Mouse (Mus musculus) CH12.LX (cell line): ENCODE measurements around the gene Pcgf6. TPM values are rescaled to one million over a fixed set of nuclear protein-coding genes. Genes with fewer than 3 reads are reported as not detected.

Experiments
- DNase-seq: peaks from one replicate; pipeline ENCODE4 v3.0.0-alpha.2; 2013; ENCODE audit errors: extremely low read depth
- H3K27ac ChIP-seq: 2 replicates; pipeline ENCODE4 v1.5.1; 2012; ENCODE audit warnings: low read depth, mild to moderate bottlenecking, control low read depth, moderate library complexity; ENCODE audit not compliant: insufficient read depth
- H3K27me3 ChIP-seq: replicated peaks from 2 replicates; pipeline ENCODE3; 2012; ENCODE audit warnings: inconsistent platforms
- H3K36me3 ChIP-seq, 2 experiments: replicated peaks in 1 of 2; 2 replicates each; pipeline versions ENCODE3 to v1.6.1; 2012; ENCODE audit warnings: inconsistent platforms in 1 of 2, low read length in 1 of 2, mild to moderate bottlenecking in 1 of 2, mixed read lengths in 1 of 2, moderate library complexity in 1 of 2; ENCODE audit not compliant: control insufficient read depth in 1 of 2, insufficient read depth in 1 of 2
- H3K4me1 ChIP-seq, 2 experiments: 2 replicates each; pipeline ENCODE4 v1.6.1; 2012; ENCODE audit warnings: inconsistent platforms in 1 of 2, moderate library complexity in 1 of 2; ENCODE audit not compliant: insufficient read depth in 2 of 2, control insufficient read depth in 1 of 2
- H3K4me2 ChIP-seq: 2 replicates; pipeline ENCODE4 v1.6.1; 2012; ENCODE audit warnings: low read depth, mild to moderate bottlenecking, control low read depth; ENCODE audit not compliant: poor library complexity, insufficient read depth, severe bottlenecking
- H3K4me3 ChIP-seq, 3 experiments: fragments of 150-350 bp in 1 of 3; sonication (generic) in 1 of 3; replicated peaks in 1 of 3; 2 replicates each; pipeline versions ENCODE3 to v1.5.1; 2011 to 2012; ENCODE audit warnings: low read depth in 2 of 3, low read length in 2 of 3, mild to moderate bottlenecking in 2 of 3, moderate library complexity in 2 of 3, control low read depth in 1 of 3, improper control_type of control experiment in 1 of 3, inconsistent platforms in 1 of 3, mixed read lengths in 1 of 3; ENCODE audit not compliant: poor library complexity in 1 of 3
- H3K79me2 ChIP-seq: replicated peaks from 2 replicates; pipeline ENCODE4 v1.6.1; 2012; ENCODE audit warnings: mild to moderate bottlenecking, moderate library complexity; ENCODE audit not compliant: control insufficient read depth, poor library complexity, insufficient read depth, severe bottlenecking; ENCODE audit errors: extremely low read depth
- H3K9ac ChIP-seq: 2 replicates; pipeline ENCODE4 v1.6.1; 2012; ENCODE audit warnings: low read depth, mild to moderate bottlenecking, control low read depth, moderate library complexity; ENCODE audit not compliant: insufficient read depth
- H3K9me3 ChIP-seq: replicated peaks from 2 replicates; pipeline ENCODE3; 2012; ENCODE audit warnings: low read length, inconsistent platforms, mixed read lengths
- BHLHE40 ChIP-seq: IDR thresholded peaks from 2 replicates; pipeline ENCODE4 v1.6.1; 2011; ENCODE audit warnings: mild to moderate bottlenecking, low read depth, low read length, improper control_type of control experiment
- CHD1 ChIP-seq: IDR thresholded peaks from 2 replicates; pipeline ENCODE4 v1.6.1; 2012; ENCODE audit warnings: low read depth, low read length, improper control_type of control experiment, inconsistent platforms
- CHD2 ChIP-seq: IDR thresholded peaks from 2 replicates; pipeline ENCODE4 v1.6.1; 2011; ENCODE audit warnings: low read length, improper control_type of control experiment
- CTCF ChIP-seq, 2 experiments: IDR thresholded peaks in 1 of 2; conservative IDR thresholded peaks in 1 of 2; 2 replicates each; pipeline ENCODE4 v1.5.1; 2011 to 2012; ENCODE audit warnings: low read depth in 2 of 2, low read length in 2 of 2, improper control_type of control experiment in 1 of 2, inconsistent platforms in 1 of 2, mild to moderate bottlenecking in 1 of 2, moderate library complexity in 1 of 2
- E2F4 ChIP-seq: IDR thresholded peaks from 2 replicates; pipeline ENCODE4 v1.6.1; 2011; ENCODE audit warnings: low read depth, low read length, improper control_type of control experiment; ENCODE audit not compliant: insufficient replicate concordance
- ELF1 ChIP-seq: IDR thresholded peaks from 2 replicates; pipeline ENCODE4 v1.6.1; 2014; ENCODE audit warnings: low read depth, mild to moderate bottlenecking, inconsistent platforms, low read length, improper control_type of control experiment
- EP300 ChIP-seq: IDR thresholded peaks from 2 replicates; pipeline ENCODE4 v1.6.1; 2011; ENCODE audit warnings: low read length, improper control_type of control experiment
- ETS1 ChIP-seq: conservative IDR thresholded peaks from 2 replicates; pipeline ENCODE4 v1.6.1; 2012; ENCODE audit warnings: low read depth, mild to moderate bottlenecking, inconsistent platforms, low read length, improper control_type of control experiment, moderate library complexity
- GABPA ChIP-seq: IDR thresholded peaks from 2 replicates; pipeline ENCODE4 v1.6.1; 2012; ENCODE audit warnings: low read depth, low read length, improper control_type of control experiment, inconsistent platforms; ENCODE audit not compliant: insufficient replicate concordance
- HCFC1 ChIP-seq: IDR thresholded peaks from 2 replicates; pipeline ENCODE4 v1.6.1; 2012; ENCODE audit warnings: low read depth, mild to moderate bottlenecking, inconsistent platforms, low read length, improper control_type of control experiment
- IRF4 ChIP-seq: IDR thresholded peaks from 2 replicates; pipeline ENCODE4 v1.6.1; 2014; ENCODE audit warnings: low read depth, mild to moderate bottlenecking, inconsistent platforms, low read length, improper control_type of control experiment
- JUN ChIP-seq: IDR thresholded peaks from 2 replicates; pipeline ENCODE4 v1.6.1; 2011; ENCODE audit warnings: low read depth, mild to moderate bottlenecking, low read length, improper control_type of control experiment, moderate library complexity; ENCODE audit not compliant: insufficient read depth
- JUND ChIP-seq: conservative IDR thresholded peaks from 2 replicates; pipeline ENCODE4 v1.6.1; 2011; ENCODE audit warnings: low read depth, low read length, improper control_type of control experiment
- KAT2A ChIP-seq: IDR thresholded peaks from 2 replicates; pipeline ENCODE4 v1.6.1; 2012; ENCODE audit warnings: low read length, improper control_type of control experiment, inconsistent platforms; ENCODE audit not compliant: insufficient replicate concordance
- MAFK ChIP-seq: IDR thresholded peaks from 2 replicates; pipeline ENCODE4 v1.6.1; 2011; ENCODE audit warnings: low read length, improper control_type of control experiment; ENCODE audit not compliant: insufficient replicate concordance
- MAX ChIP-seq: IDR thresholded peaks from 2 replicates; pipeline ENCODE4 v1.6.1; 2011; ENCODE audit warnings: low read length, improper control_type of control experiment
- MAZ ChIP-seq: IDR thresholded peaks from 2 replicates; pipeline ENCODE4 v1.6.1; 2012; ENCODE audit warnings: low read depth, mild to moderate bottlenecking, inconsistent platforms, low read length, improper control_type of control experiment, moderate library complexity
- MEF2A ChIP-seq: IDR thresholded peaks from 2 replicates; pipeline ENCODE4 v1.6.1; 2014; ENCODE audit warnings: low read depth, mild to moderate bottlenecking, inconsistent platforms, low read length, improper control_type of control experiment, borderline replicate concordance
- MXI1 ChIP-seq: IDR thresholded peaks from 2 replicates; pipeline ENCODE4 v1.6.1; 2011; ENCODE audit warnings: mild to moderate bottlenecking, low read depth, low read length, improper control_type of control experiment
- MYC ChIP-seq: IDR thresholded peaks from 2 replicates; pipeline ENCODE4 v1.6.1; 2011; ENCODE audit warnings: low read depth, mild to moderate bottlenecking, improper control_type of control experiment, low read length
- NELFE ChIP-seq: IDR thresholded peaks from 2 replicates; pipeline ENCODE4 v1.6.1; 2011; ENCODE audit warnings: low read depth, low read length, improper control_type of control experiment
- NRF1 ChIP-seq: IDR thresholded peaks from 2 replicates; pipeline ENCODE4 v1.6.1; 2014; ENCODE audit warnings: low read depth, mild to moderate bottlenecking, inconsistent platforms, low read length, improper control_type of control experiment, moderate library complexity
- PAX5 ChIP-seq: IDR thresholded peaks from 2 replicates; pipeline ENCODE4 v1.6.1; 2012; ENCODE audit warnings: low read length, inconsistent platforms, mixed read lengths
- POLR2A ChIP-seq: IDR thresholded peaks from 2 replicates; pipeline ENCODE4 v1.6.1; 2011; ENCODE audit warnings: low read depth, mild to moderate bottlenecking, improper control_type of control experiment, low read length
- POLR2AphosphoS2 ChIP-seq: IDR thresholded peaks from 2 replicates; pipeline ENCODE4 v1.6.1; 2011; ENCODE audit warnings: low read depth, low read length, improper control_type of control experiment
- RAD21 ChIP-seq: IDR thresholded peaks from 2 replicates; pipeline ENCODE4 v1.6.1; 2011; ENCODE audit warnings: low read depth, mild to moderate bottlenecking, low read length, improper control_type of control experiment, moderate library complexity
- RCOR1 ChIP-seq: conservative IDR thresholded peaks from 2 replicates; pipeline ENCODE4 v1.6.1; 2012; ENCODE audit warnings: low read depth, mild to moderate bottlenecking, inconsistent platforms, low read length, improper control_type of control experiment
- SIN3A ChIP-seq: IDR thresholded peaks from 2 replicates; pipeline ENCODE4 v1.6.1; 2012; ENCODE audit warnings: low read length, improper control_type of control experiment, inconsistent platforms
- SMC3 ChIP-seq: IDR thresholded peaks from 2 replicates; pipeline ENCODE4 v1.6.1; 2011; ENCODE audit warnings: low read depth, low read length, improper control_type of control experiment
- TBP ChIP-seq: conservative IDR thresholded peaks from 2 replicates; pipeline ENCODE4 v1.6.1; 2011; ENCODE audit warnings: low read depth, low read length, improper control_type of control experiment
- TCF12 ChIP-seq: IDR thresholded peaks from 2 replicates; pipeline ENCODE4 v1.6.1; 2014; ENCODE audit warnings: low read depth, mild to moderate bottlenecking, inconsistent platforms, low read length, improper control_type of control experiment
- UBTF ChIP-seq: IDR thresholded peaks from 2 replicates; pipeline ENCODE4 v1.6.1; 2012; ENCODE audit warnings: low read depth, mild to moderate bottlenecking, inconsistent platforms, low read length, improper control_type of control experiment, moderate library complexity
- USF1 ChIP-seq: IDR thresholded peaks from 2 replicates; pipeline ENCODE4 v1.6.1; 2014; ENCODE audit warnings: low read depth, mild to moderate bottlenecking, inconsistent platforms, low read length, improper control_type of control experiment
- USF2 ChIP-seq: conservative IDR thresholded peaks from 2 replicates; pipeline ENCODE4 v1.6.1; 2011; ENCODE audit warnings: low read depth, low read length, improper control_type of control experiment
- ZC3H11A ChIP-seq: IDR thresholded peaks from 2 replicates; pipeline ENCODE4 v1.6.1; 2012; ENCODE audit warnings: low read depth, mild to moderate bottlenecking, inconsistent platforms, low read length, improper control_type of control experiment
- ZKSCAN1 ChIP-seq: IDR thresholded peaks from 2 replicates; pipeline ENCODE4 v1.6.1; 2012; ENCODE audit warnings: low read depth, inconsistent platforms, low read length, improper control_type of control experiment, borderline replicate concordance
- ZMIZ1 ChIP-seq: IDR thresholded peaks from 2 replicates; pipeline ENCODE4 v1.6.1; 2012; ENCODE audit warnings: low read depth, mild to moderate bottlenecking, inconsistent platforms, low read length, improper control_type of control experiment
- ZNF384 ChIP-seq: IDR thresholded peaks from 2 replicates; pipeline ENCODE4 v1.6.1; 2012; ENCODE audit warnings: low read depth, low read length, improper control_type of control experiment, inconsistent platforms
- dilution Hi-C: fragments of 300-500 bp; cut with MboI; formaldehyde crosslinking; loops from 2 replicates; pipeline ENCODE4 v1.14.3; 2020; ENCODE audit warnings: low sequenced_read_pairs; ENCODE audit not compliant: extremely low pct_unique_long_range_greater_than_20kb, extremely low pct_ligation_motif_present
- in situ Hi-C: fragments of 300-500 bp; cut with MboI; formaldehyde crosslinking; loops from 3 replicates; pipeline ENCODE4 v1.14.3; 2019; ENCODE audit warnings: low sequenced_read_pairs, low pct_ligation_motif_present, low pct_unique_long_range_greater_than_20kb, mixed read lengths
- polyA plus RNA-seq: library from polyadenylated mRNA; unstranded; fragments of >175 nt; gene quantifications from 2 replicates; pipeline ENCODE4 v1.2.1, GENCODE M21; 2012; ENCODE audit warnings: low read depth; ENCODE audit not compliant: insufficient read length
- total RNA-seq, 2 experiments: library from RNA; depleted of rRNA; stranded (reverse); fragments of 300-350 nt in 1 of 2; fragments of >200 nt in 1 of 2; gene quantifications; 2 replicates each; pipeline ENCODE4 v1.2.3; 2012 to 2014

Gene Pcgf6
- total and polyA plus RNA-seq, 3 experiments, result 17.3 to 43.8 (median 39.7) TPM

- peaks cover 7 to 30% of the 10 kb centered on the region in 2 experiments for H3K36me3 ChIP-seq
- peaks cover 10% of the 10 kb centered on the region for H3K79me2 ChIP-seq
- no peaks in the 10 kb centered on the region for H3K9me3 ChIP-seq
- no peaks in the 10 kb centered on the region for H3K27me3 ChIP-seq
- H3K4me3 ChIP-seq, result peak overlapping the region; percentile 73 to 97 (median 93)
- H3K27ac ChIP-seq, result peak overlapping the region; percentile 57; the same call in 1 of the 2 replicates
- H3K4me2 ChIP-seq, result peak overlapping the region; percentile 83; the same call in 1 of the 2 replicates
- in situ Hi-C loops (no loop called here), dilution Hi-C loops (no loop called here)
- peak; percentile 83 for DNase-seq
- peak overlapping the region; percentile 91 for H3K9ac ChIP-seq
- TF ChIP-seq ZC3H11A, result no peak
- TF ChIP-seq ETS1, result no peak
- no peak for TF ChIP-seq RAD21
- peak; percentile 62 for TF ChIP-seq POLR2A
- no peak for TF ChIP-seq USF2
- peak; percentile 38; the same call in 1 of the 2 replicates for TF ChIP-seq IRF4
- TF ChIP-seq UBTF, result peak; percentile 88
- no peak for TF ChIP-seq MAFK
- TF ChIP-seq CTCF (conservative IDR thresholded peaks at IDR 0.05 in 1 of 2, IDR thresholded peaks at IDR 0.05 in 1 of 2; ENCODE audit: low read depth in 2 of 2, low read length in 2 of 2), result no peak
- no peak for TF ChIP-seq JUND
- TF ChIP-seq BHLHE40, result no peak
- no peak for TF ChIP-seq ZKSCAN1
- peak; percentile 41; the same call in 1 of the 2 replicates for TF ChIP-seq ELF1
- TF ChIP-seq TCF12, result peak; percentile 61; the same call in 1 of the 2 replicates
- no peak; the same call in none of the 2 replicates for TF ChIP-seq ZMIZ1
- no peak for TF ChIP-seq MAZ
- TF ChIP-seq E2F4, result no peak
- TF ChIP-seq MYC, result no peak
- 0 out of 2 replicates have a peak, but pooled peaks have one; percentile 22 for TF ChIP-seq KAT2A
- peak; percentile 69 for TF ChIP-seq NELFE
- no peak for TF ChIP-seq POLR2AphosphoS2
- no peak for TF ChIP-seq SMC3
- peak; percentile 58; the same call in 1 of the 2 replicates for TF ChIP-seq CHD1
- TF ChIP-seq NRF1, result peak; percentile 81
- 0 out of 2 replicates have a peak, but pooled peaks have one; percentile 19 for TF ChIP-seq HCFC1
- no peak for TF ChIP-seq USF1
- no peak for TF ChIP-seq ZNF384
- TF ChIP-seq GABPA, result no peak
- TF ChIP-seq RCOR1, result no peak
- TF ChIP-seq SIN3A, result peak; percentile 89
- TF ChIP-seq PAX5, result no peak
- no peak for TF ChIP-seq CHD2
- no peak for TF ChIP-seq JUN
- TF ChIP-seq MXI1, result peak; percentile 88
- no peak; the same call in 1 of the 2 replicates for TF ChIP-seq MEF2A
- TF ChIP-seq TBP, result peak; percentile 63; the same call in 1 of the 2 replicates
- TF ChIP-seq EP300, result no peak
- TF ChIP-seq MAX, result peak; percentile 50; the same call in 1 of the 2 replicates
- TF ChIP-seq, all 38 proteins: peak for 14
- H3K4me1 ChIP-seq, result peaks cover 0 to 16% of the 10 kb centered on the region in 2 experiments; a peak in 2 of 4 replicates
Measured at GRCm38 (mm10) chr19:47067924-47068611, 17.4 kb upstream of the Pcgf6 start.
